Mouse (Mus musculus): Measurements from ENCODE around the gene Npas3. TPM values are rescaled to one million over a fixed set of nuclear protein-coding genes. Genes with fewer than 3 reads are reported as not detected.
A peak's percentile ranks its signal among the peaks of the same experiment; 100 is the strongest.

The Npas3 gene
- polyA plus RNA-seq (2015; fragmentation: Nextera tagmentation; extraction: Ambion mirVana): 0.61 and 1.2 TPM in 2 replicates

GRCm38 (mm10) chr12:53248101-53248727, at the start of gene Npas3:
Npas3 (plus strand) TSS chr12:53248677.
- 0% methylated on average over 55 of the region's 62 CpGs for WGBS
- peak; percentile 35 for DNase-seq (ENCODE audit: low spot score)
- Histone ChIP-seq H3K4me3 (ENCODE audit: low read depth, low read length) (peak within 1 kb of the TSS; percentile 48), H3K4me1 (replicated peaks; ENCODE audit: control insufficient read depth, insufficient read depth) (no peaks in the 10 kb centered on the region), H3K4me2 (replicated peaks; ENCODE audit: low read depth) (peak within 1 kb of the TSS; percentile 83), H3K9me3 (ENCODE audit: control insufficient read depth, low read length) (no peaks in the 10 kb centered on the region), H3K27ac (replicated peaks) (no peak within 1 kb of the TSS), H3K36me3 (ENCODE audit: control insufficient read depth, insufficient read depth, low read length) (no peaks in the 10 kb centered on the region), H3K9ac (ENCODE audit: low read length) (peak within 1 kb of the TSS; percentile 31), H3K27me3 (ENCODE audit: control insufficient read depth, insufficient read depth, low read length) (peaks cover 18% of the 10 kb centered on the region)
- TF ChIP-seq CTCF (IDR thresholded peaks at IDR 0.05; ENCODE audit: low read depth) (no peak), EP300 (optimal IDR thresholded peaks at IDR 0.05) (no peak)
- 0 out of 2 replicates have a peak, but pooled peaks have one; percentile 24 for ATAC-seq (ENCODE audit: low FRiP score, low TSS enrichment)

GRCm38 (mm10) chr12:53217141-53217540, 31.3 kb upstream of the Npas3 start:
- Histone ChIP-seq H3K9ac (ENCODE audit: low read length) (no peak overlapping the region), H3K9me3 (ENCODE audit: control insufficient read depth, low read length) (no peaks in the 10 kb centered on the region), H3K4me1 (replicated peaks; ENCODE audit: control insufficient read depth, insufficient read depth) (no peaks in the 10 kb centered on the region), H3K27me3 (ENCODE audit: control insufficient read depth, insufficient read depth, low read length) (no peaks in the 10 kb centered on the region), H3K27ac (replicated peaks) (no peak overlapping the region), H3K36me3 (ENCODE audit: control insufficient read depth, insufficient read depth, low read length) (no peaks in the 10 kb centered on the region), H3K4me3 (ENCODE audit: low read depth, low read length) (no peak overlapping the region), H3K4me2 (replicated peaks; ENCODE audit: low read depth) (no peak overlapping the region)
- TF ChIP-seq EP300 (optimal IDR thresholded peaks at IDR 0.05) (no peak), CTCF (IDR thresholded peaks at IDR 0.05; ENCODE audit: low read depth) (no peak)
- no peak for DNase-seq (ENCODE audit: low spot score)
- 60% methylated on average over 15 of the region's 15 CpGs for WGBS
- peak; percentile 53; the same call in 1 of the 2 replicates for ATAC-seq (ENCODE audit: low FRiP score, low TSS enrichment)

GRCm38 (mm10) chr12:53222742-53223141, 25.7 kb upstream of the Npas3 start:
- H3K27ac ChIP-seq (replicated peaks): no peak overlapping the region
- no peak overlapping the region for H3K9ac ChIP-seq (ENCODE audit: low read length)
- TF ChIP-seq EP300 (optimal IDR thresholded peaks at IDR 0.05) (no peak), CTCF (IDR thresholded peaks at IDR 0.05; ENCODE audit: low read depth) (peak; percentile 48)
- WGBS: 75% methylated on average over 4 of the region's 4 CpGs
- H3K4me3 ChIP-seq (ENCODE audit: low read depth, low read length): no peak overlapping the region
- no peaks in the 10 kb centered on the region for H3K9me3 ChIP-seq (ENCODE audit: control insufficient read depth, low read length)
- no peaks in the 10 kb centered on the region for H3K4me1 ChIP-seq (replicated peaks; ENCODE audit: control insufficient read depth, insufficient read depth)
- no peaks in the 10 kb centered on the region for H3K36me3 ChIP-seq (ENCODE audit: control insufficient read depth, insufficient read depth, low read length)
- DNase-seq (ENCODE audit: low spot score): no peak
- ATAC-seq (ENCODE audit: low FRiP score, low TSS enrichment): no peak
- H3K4me2 ChIP-seq (replicated peaks; ENCODE audit: low read depth): no peak overlapping the region
- no peaks in the 10 kb centered on the region for H3K27me3 ChIP-seq (ENCODE audit: control insufficient read depth, insufficient read depth, low read length)

GRCm38 (mm10) chr12:53227356-53227755, 21.1 kb upstream of the Npas3 start:
- Histone ChIP-seq H3K4me1 (replicated peaks; ENCODE audit: control insufficient read depth, insufficient read depth) (no peaks in the 10 kb centered on the region), H3K36me3 (ENCODE audit: control insufficient read depth, insufficient read depth, low read length) (no peaks in the 10 kb centered on the region), H3K4me2 (replicated peaks; ENCODE audit: low read depth) (no peak overlapping the region), H3K9ac (ENCODE audit: low read length) (no peak overlapping the region), H3K4me3 (ENCODE audit: low read depth, low read length) (no peak overlapping the region), H3K9me3 (ENCODE audit: control insufficient read depth, low read length) (no peaks in the 10 kb centered on the region), H3K27ac (replicated peaks) (no peak overlapping the region), H3K27me3 (ENCODE audit: control insufficient read depth, insufficient read depth, low read length) (no peaks in the 10 kb centered on the region)
- 48% methylated on average over 4 of the region's 4 CpGs for WGBS
- ATAC-seq (ENCODE audit: low FRiP score, low TSS enrichment) (no peak), DNase-seq (ENCODE audit: low spot score) (no peak)
- TF ChIP-seq EP300 (optimal IDR thresholded peaks at IDR 0.05) (no peak), CTCF (IDR thresholded peaks at IDR 0.05; ENCODE audit: low read depth) (no peak)

- no peaks in the 10 kb centered on the region for H3K9me3 ChIP-seq (ENCODE audit: control insufficient read depth, low read length)
- no peak overlapping the region for H3K27ac ChIP-seq (replicated peaks)
- no peaks in the 10 kb centered on the region for H3K36me3 ChIP-seq (ENCODE audit: control insufficient read depth, insufficient read depth, low read length)
- WGBS: 60% methylated on average over 2 of the region's 2 CpGs
- ATAC-seq (ENCODE audit: low FRiP score, low TSS enrichment) (no peak), DNase-seq (ENCODE audit: low spot score) (no peak)
- H3K9ac ChIP-seq (ENCODE audit: low read length): no peak overlapping the region
- no peaks in the 10 kb centered on the region for H3K4me1 ChIP-seq (replicated peaks; ENCODE audit: control insufficient read depth, insufficient read depth)
- no peaks in the 10 kb centered on the region for H3K27me3 ChIP-seq (ENCODE audit: control insufficient read depth, insufficient read depth, low read length)
- TF ChIP-seq CTCF (IDR thresholded peaks at IDR 0.05; ENCODE audit: low read depth) (peak; percentile 32; the same call in 1 of the 2 replicates), EP300 (optimal IDR thresholded peaks at IDR 0.05) (no peak)
- no peak overlapping the region for H3K4me2 ChIP-seq (replicated peaks; ENCODE audit: low read depth)
- no peak overlapping the region for H3K4me3 ChIP-seq (ENCODE audit: low read depth, low read length)
These were observed 19.1 kb upstream of the Npas3 start for GRCm38 (mm10) chr12:53229419-53229818.

GRCm38 (mm10) chr12:53246181-53246580, 2.3 kb upstream of the Npas3 start:
- Histone ChIP-seq H3K36me3 (ENCODE audit: control insufficient read depth, insufficient read depth, low read length) (no peaks in the 10 kb centered on the region), H3K9ac (ENCODE audit: low read length) (no peak overlapping the region), H3K27me3 (ENCODE audit: control insufficient read depth, insufficient read depth, low read length) (peaks cover 18% of the 10 kb centered on the region), H3K4me2 (replicated peaks; ENCODE audit: low read depth) (peak overlapping the region; percentile 50), H3K4me3 (ENCODE audit: low read depth, low read length) (peak overlapping the region; percentile 25; the same call in 1 of the 2 replicates), H3K4me1 (replicated peaks; ENCODE audit: control insufficient read depth, insufficient read depth) (no peaks in the 10 kb centered on the region), H3K27ac (replicated peaks) (no peak overlapping the region), H3K9me3 (ENCODE audit: control insufficient read depth, low read length) (no peaks in the 10 kb centered on the region)
- ATAC-seq (ENCODE audit: low FRiP score, low TSS enrichment) (no peak), DNase-seq (ENCODE audit: low spot score) (no peak)
- no peak for TF ChIP-seq CTCF (IDR thresholded peaks at IDR 0.05; ENCODE audit: low read depth)
- TF ChIP-seq EP300 (optimal IDR thresholded peaks at IDR 0.05): no peak
- 8% methylated on average over 12 of the region's 12 CpGs for WGBS

Data from stomach, postnatal 0 days (tissue).